Mouse (Mus musculus) testis, adult 2 months (tissue): ENCODE data around the gene Slc8a3. TPM values are rescaled to one million over a fixed set of nuclear protein-coding genes. Genes with fewer than 3 reads are reported as not detected.
"Not testable (repeated sequence)": the region's sequence is repeated elsewhere in the genome, so short reads cannot be mapped to it uniquely, and the experiment has no call there.

ENCODE experiments used
- H3K27ac ChIP-seq: fragments of 200-500 bp; 2 replicates; pipeline ENCODE4 v1.5.1; 2012; ENCODE audit warnings: low read depth, low read length; ENCODE audit not compliant: control insufficient read depth, insufficient read depth
- H3K27me3 ChIP-seq: fragments of 200-500 bp; 2 replicates; pipeline ENCODE4 v1.6.1; 2012; ENCODE audit warnings: mild to moderate bottlenecking, low read length, moderate library complexity; ENCODE audit not compliant: control insufficient read depth, insufficient read depth
- H3K36me3 ChIP-seq: fragments of 200-500 bp; 2 replicates; pipeline ENCODE4 v1.6.1; 2012; ENCODE audit warnings: mild to moderate bottlenecking, low read length; ENCODE audit not compliant: control insufficient read depth, insufficient read depth
- H3K4me1 ChIP-seq: fragments of 200-500 bp; 2 replicates; pipeline ENCODE4 v1.6.1; 2012; ENCODE audit warnings: low read length; ENCODE audit not compliant: control insufficient read depth, insufficient read depth
- H3K4me3 ChIP-seq: fragments of 200-500 bp; 2 replicates; pipeline ENCODE4 v1.5.1; 2012; ENCODE audit warnings: low read depth, mild to moderate bottlenecking, low read length, moderate library complexity, mixed read lengths; ENCODE audit not compliant: control insufficient read depth
- CTCF ChIP-seq: fragments of 200-500 bp; IDR thresholded peaks from 2 replicates; pipeline ENCODE4 v1.5.1; 2012; ENCODE audit warnings: low read depth, mild to moderate bottlenecking, inconsistent platforms, low read length, moderate library complexity; ENCODE audit not compliant: control insufficient read depth, insufficient read depth, insufficient replicate concordance
- POLR2A ChIP-seq: fragments of 200-500 bp; IDR thresholded peaks from 2 replicates; pipeline ENCODE4 v1.6.1; 2012; ENCODE audit warnings: low read depth, mild to moderate bottlenecking, inconsistent platforms, low read length, moderate library complexity; ENCODE audit not compliant: control insufficient read depth
- polyA plus RNA-seq: library from polyadenylated mRNA; depleted of rRNA; stranded (reverse); fragments of >200 nt; gene quantifications from 2 replicates; pipeline ENCODE4 v1.2.3, GENCODE M21; 2012; rRNA removed

Slc8a3 gene
- polyA plus RNA-seq = 0.05 and 0.07 TPM in 2 replicates

GRCm38 (mm10) chr12:81332875-81333421 is at the start of gene Slc8a3:
Gene Slc8a3 (minus strand): TSS chr12:81333180.
- H3K27me3 ChIP-seq = no peaks in the 10 kb centered on the region; the same call in 1 of the 2 replicates
- TF ChIP-seq CTCF = no peak
- no peak for TF ChIP-seq POLR2A
- peaks cover 14% of the 10 kb centered on the region for H3K4me1 ChIP-seq
- H3K27ac ChIP-seq = no peak within 1 kb of the TSS
- H3K36me3 ChIP-seq = no peaks in the 10 kb centered on the region
- peak within 1 kb of the TSS; percentile 23 for H3K4me3 ChIP-seq

- H3K36me3 ChIP-seq, H3K27ac ChIP-seq: not testable (repeated sequence)
Observed at GRCm38 (mm10) chr12:81379364-81379763, 46.4 kb upstream of the Slc8a3 start, which contains the start of gene Gm4787. Gene Gm4787 (minus strand): TSS chr12:81379464.

GRCm38 (mm10) chr12:81333841-81334240 is 861 bp upstream of the Slc8a3 start:
- H3K4me3 ChIP-seq = no peak overlapping the region
- H3K27ac ChIP-seq = no peak overlapping the region
- H3K4me1 ChIP-seq = peaks cover 14% of the 10 kb centered on the region
- TF ChIP-seq CTCF = no peak
- TF ChIP-seq POLR2A = no peak
- no peaks in the 10 kb centered on the region; the same call in 1 of the 2 replicates for H3K27me3 ChIP-seq
- no peaks in the 10 kb centered on the region for H3K36me3 ChIP-seq

More at GRCm38 (mm10) chr12:81379364-81379763, 46.4 kb upstream of the Slc8a3 start, which contains the start of gene Gm4787:
- H3K4me3 ChIP-seq = peak within 1 kb of the TSS; percentile 58; the same call in 1 of the 2 replicates
- H3K4me1 ChIP-seq, H3K27me3 ChIP-seq: not testable (repeated sequence)

- Histone ChIP-seq H3K27ac (no peak overlapping the region), H3K36me3 (no peaks in the 10 kb centered on the region), H3K4me1 (peaks cover 14% of the 10 kb centered on the region), H3K27me3 (no peaks in the 10 kb centered on the region; the same call in 1 of the 2 replicates), H3K4me3 (peak overlapping the region; percentile 23; the same call in 1 of the 2 replicates)
- TF ChIP-seq CTCF (no peak), POLR2A (no peak)
Observed at GRCm38 (mm10) chr12:81331937-81332874, 774 bp downstream of the Slc8a3 start.

GRCm38 (mm10) chr12:81331046-81331638 is 1.8 kb downstream of the Slc8a3 start:
- no peaks in the 10 kb centered on the region for H3K36me3 ChIP-seq
- no peak overlapping the region for H3K27ac ChIP-seq
- H3K4me1 ChIP-seq = peaks cover 14% of the 10 kb centered on the region
- no peaks in the 10 kb centered on the region; the same call in 1 of the 2 replicates for H3K27me3 ChIP-seq
- TF ChIP-seq POLR2A (no peak), CTCF (no peak)
- H3K4me3 ChIP-seq = no peak overlapping the region

- H3K36me3 ChIP-seq = no peaks in the 10 kb centered on the region
- TF ChIP-seq CTCF = no peak
- TF ChIP-seq POLR2A = no peak
- H3K27ac ChIP-seq = no peak overlapping the region
Observed at GRCm38 (mm10) chr12:81324991-81325390, 8.0 kb downstream of the Slc8a3 start.

GRCm38 (mm10) chr12:81324116-81324515 is 8.9 kb downstream of the Slc8a3 start:
- Histone ChIP-seq H3K4me3 (no peak overlapping the region), H3K27me3 (no peaks in the 10 kb centered on the region), H3K27ac (no peak overlapping the region), H3K4me1 (no peaks in the 10 kb centered on the region), H3K36me3 (no peaks in the 10 kb centered on the region)
- no peak for TF ChIP-seq CTCF
- no peak for TF ChIP-seq POLR2A

More at GRCm38 (mm10) chr12:81324991-81325390, 8.0 kb downstream of the Slc8a3 start:
- no peaks in the 10 kb centered on the region for H3K4me1 ChIP-seq
- no peak overlapping the region for H3K4me3 ChIP-seq
- H3K27me3 ChIP-seq = no peaks in the 10 kb centered on the region
